Mouse (Mus musculus): ENCODE measurements around the gene Pcbp3.
A peak's percentile ranks its signal among the peaks of the same experiment; 100 is the strongest.

DNA sequence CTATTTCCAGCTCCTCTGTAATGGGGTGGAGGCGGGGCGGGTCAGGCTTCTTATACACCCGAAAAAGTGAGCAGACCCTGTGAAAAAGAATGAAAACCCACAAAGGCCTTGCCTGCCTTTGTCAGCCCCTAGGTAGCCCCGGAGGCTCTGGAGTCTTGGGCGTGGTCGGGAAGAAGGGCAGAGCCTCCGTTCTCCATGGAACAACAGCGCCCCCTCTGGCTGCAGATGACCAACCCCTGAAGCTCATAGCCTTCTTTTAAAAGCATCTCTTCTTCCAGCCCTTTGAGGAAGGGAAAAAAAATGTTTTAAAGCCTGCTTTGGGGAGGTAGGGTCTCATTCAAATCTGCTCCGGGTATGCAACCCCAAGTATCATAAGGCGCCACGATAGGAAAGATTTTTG is 233.3 kb downstream of the Pcbp3 start:
- TF ChIP-seq POLR2A (IDR thresholded peaks at IDR 0.05; ENCODE audit: control insufficient read depth, low read depth, low read length) (no peak), CTCF (IDR thresholded peaks at IDR 0.05; ENCODE audit: control insufficient read depth, insufficient read depth, insufficient replicate concordance, low read depth, low read length) (peak; percentile 77)
